Comparison of ENCODE assay signal across 17 mouse cellular contexts in genomic region chr8:85533434-85533833, GRCm38 (mm10). TPM values are rescaled to one million over a fixed set of nuclear protein-coding genes. Genes with fewer than 3 reads are reported as not detected.
DNase-seq lines count a peak whose midpoint lies in the region; ATAC-seq and TF ChIP-seq lines count a peak whose summit lies in the region.
"Had no signal": no experiment of that assay in that cellular context is flagged by ENCODE, and none has a peak within 500 bp of the region (broad histone marks: within the 10 kb centered on the region; RNA-seq: fewer than 3 reads in every experiment).

No protein-coding gene starts in this region.

- H3K36me3 ChIP-seq in liver, embryonic 16.5 days (ENCODE audit: control insufficient read depth, insufficient read depth) = peaks cover 17% of the 10 kb centered on the region
- 0 out of 2 replicates have a peak, but pooled peaks cover 6% of the 10 kb centered on the region for H3K36me3 ChIP-seq in liver, embryonic 11.5 days (ENCODE audit: control insufficient read depth, insufficient read depth, low read length)
- peaks cover 21% of the 10 kb centered on the region for H3K36me3 ChIP-seq in heart, embryonic 11.5 days (ENCODE audit: control insufficient read depth, insufficient read depth, low read length)

- peaks cover 11% of the 10 kb centered on the region for H3K4me1 ChIP-seq in liver, embryonic 16.5 days (ENCODE audit: control insufficient read depth, low read depth, low read length)
- no peaks in the 10 kb centered on the region for H3K4me1 ChIP-seq in liver, embryonic 11.5 days (replicated peaks; ENCODE audit: control insufficient read depth, insufficient read depth, low read length)
- H3K4me1 ChIP-seq in heart, embryonic 11.5 days (ENCODE audit: control insufficient read depth, insufficient read depth, low read length) = no peaks in the 10 kb centered on the region
- H3K4me1 ChIP-seq: forebrain, embryonic 15.5 days; heart, embryonic 13.5 days; hindbrain, embryonic 15.5 days had no signal

- intact Hi-C loops in gastrocnemius, adult 2 months (cut with DNase I) = no loop called here

- no peaks in the 10 kb centered on the region for H3K9me3 ChIP-seq in liver, embryonic 16.5 days (replicated peaks; ENCODE audit: control insufficient read depth, low read length)
- no peaks in the 10 kb centered on the region for H3K9me3 ChIP-seq in liver, embryonic 11.5 days (ENCODE audit: control insufficient read depth, low read length)
- H3K9me3 ChIP-seq in heart, embryonic 11.5 days (replicated peaks; ENCODE audit: control insufficient read depth, low read length) = no peaks in the 10 kb centered on the region
- H3K9me3 ChIP-seq: forebrain, embryonic 15.5 days; heart, embryonic 13.5 days; hindbrain, embryonic 15.5 days had no signal

- no peak for TF ChIP-seq CTCF in gastrocnemius, adult 2 months (IDR thresholded peaks at IDR 0.05)

- H3K27me3 ChIP-seq in liver, embryonic 16.5 days (ENCODE audit: control insufficient read depth, insufficient read depth, low read depth, low read length) = no peaks in the 10 kb centered on the region
- no peaks in the 10 kb centered on the region for H3K27me3 ChIP-seq in liver, embryonic 11.5 days (replicated peaks; ENCODE audit: control insufficient read depth, insufficient read depth, low read length)
- no peaks in the 10 kb centered on the region for H3K27me3 ChIP-seq in heart, embryonic 11.5 days (ENCODE audit: control insufficient read depth, insufficient read depth, low read length)
- H3K27me3 ChIP-seq: forebrain, embryonic 15.5 days; heart, embryonic 13.5 days; hindbrain, embryonic 15.5 days had no signal

- H3K27ac ChIP-seq in gastrocnemius, adult 2 months = peak overlapping the region; percentile 46; the same call in 1 of the 2 replicates
- H3K27ac ChIP-seq in liver, embryonic 16.5 days (ENCODE audit: low read length) = peak overlapping the region; percentile 4; the same call in 1 of the 2 replicates
- H3K27ac ChIP-seq in liver, embryonic 11.5 days (ENCODE audit: low read depth, low read length) = no peak overlapping the region
- H3K27ac ChIP-seq in heart, embryonic 11.5 days (ENCODE audit: low read depth, low read length) = no peak overlapping the region
- H3K27ac ChIP-seq: forebrain, embryonic 15.5 days; heart, embryonic 13.5 days; hindbrain, embryonic 15.5 days had no signal

- no peak overlapping the region for H3K9ac ChIP-seq in liver, embryonic 16.5 days (ENCODE audit: low read depth, low read length)
- H3K9ac ChIP-seq in liver, embryonic 11.5 days (ENCODE audit: low read depth, low read length) = no peak overlapping the region
- H3K9ac ChIP-seq in heart, embryonic 11.5 days (ENCODE audit: low read depth, low read length) = no peak overlapping the region
- H3K9ac ChIP-seq: forebrain, embryonic 15.5 days; heart, embryonic 13.5 days; hindbrain, embryonic 15.5 days had no signal

- no peak overlapping the region for H3K4me3 ChIP-seq in gastrocnemius, adult 2 months
- H3K4me3 ChIP-seq in liver, embryonic 16.5 days (ENCODE audit: low read depth, low read length) = no peak overlapping the region
- no peak overlapping the region for H3K4me3 ChIP-seq in liver, embryonic 11.5 days (ENCODE audit: low read depth, low read length)
- no peak overlapping the region for H3K4me3 ChIP-seq in heart, embryonic 11.5 days (ENCODE audit: low read depth, low read length)
- H3K4me3 ChIP-seq: forebrain, embryonic 15.5 days; heart, embryonic 13.5 days; hindbrain, embryonic 15.5 days had no signal

- H3K4me2 ChIP-seq in liver, embryonic 16.5 days (ENCODE audit: low read depth, low read length) = no peak overlapping the region
- no peak overlapping the region for H3K4me2 ChIP-seq in liver, embryonic 11.5 days
- no peak overlapping the region for H3K4me2 ChIP-seq in heart, embryonic 11.5 days
- H3K4me2 ChIP-seq: forebrain, embryonic 15.5 days; heart, embryonic 13.5 days; hindbrain, embryonic 15.5 days had no signal

- no peak for DNase-seq in gastrocnemius, adult 2 months
- no peak for DNase-seq in gastrocnemius, adult 8-10 months (ENCODE audit: low spot score in 2 of 2)
- no peak for DNase-seq in liver, embryonic 11.5 days (ENCODE audit: low spot score)
- peak; percentile 18 for DNase-seq in lung, postnatal 25 days (ENCODE audit: low spot score)
- DNase-seq in lung, postnatal 4 days = no peak
- DNase-seq: adrenal gland, adult 2 months; adrenal gland, postnatal 25 days; cerebellum, adult 18-20 months; cerebellum, adult 9-11 months; cerebellum, postnatal 36 days; gastrocnemius, postnatal 25 days; heart, postnatal 36 days had no signal

- ATAC-seq in liver, embryonic 16.5 days (ENCODE audit: low read depth) = 0 out of 2 replicates have a peak, but pooled peaks have one; percentile 25
- ATAC-seq in liver, embryonic 11.5 days (replicated peaks; ENCODE audit: low FRiP score) = no peak
- no peak for ATAC-seq in heart, embryonic 11.5 days (replicated peaks; ENCODE audit: insufficient number of reproducible peaks, low FRiP score, low TSS enrichment)
- ATAC-seq: forebrain, embryonic 15.5 days had no signal

- 61% methylated on average over 2 of the region's 2 CpGs for WGBS in liver, embryonic 16.5 days (ENCODE audit: insufficient replicate concordance)
- WGBS in liver, embryonic 11.5 days = 81% methylated on average over 2 of the region's 2 CpGs
- 91% methylated on average over 2 of the region's 2 CpGs for WGBS in heart, embryonic 11.5 days (ENCODE audit: insufficient replicate concordance)

RNA-seq across cellular contexts. Expression of gene Dnaja2, which starts 21.7 kb away (rescaled TPM):
- 100 to 1,000 TPM; 204 to 232 TPM for total RNA-seq in gastrocnemius, adult 2 months (2021)
- 100 to 1,000 TPM; 185 to 251 (median 205) TPM for total RNA-seq in gastrocnemius, adult 8-10 months (2022)
- polyA plus RNA-seq in liver, embryonic 16.5 days (2015; fragmentation: Nextera tagmentation; extraction: Ambion mirVana) = 63.5 and 65.7 TPM in 2 replicates
- polyA plus RNA-seq in liver, embryonic 11.5 days (2014; fragmentation: Nextera tagmentation; extraction: Ambion mirVana) = 163 and 175 TPM in 2 replicates
- polyA plus RNA-seq in heart, embryonic 11.5 days (2014; fragmentation: Nextera tagmentation; extraction: Ambion mirVana) = 142 and 161 TPM in 2 replicates

RNA-seq across cellular contexts. Expression of gene Gpt2, which starts 41.1 kb away (rescaled TPM):
- total RNA-seq in gastrocnemius, adult 2 months (2021) = 100 to 1,000 TPM; 203 to 433 TPM
- 100 to 1,000 TPM; 252 to 313 (median 291) TPM for total RNA-seq in gastrocnemius, adult 8-10 months (2022)
- 23.8 and 27.1 TPM in 2 replicates for polyA plus RNA-seq in liver, embryonic 16.5 days (2015; fragmentation: Nextera tagmentation; extraction: Ambion mirVana)
- polyA plus RNA-seq in liver, embryonic 11.5 days (2014; fragmentation: Nextera tagmentation; extraction: Ambion mirVana) = 25.7 and 27.0 TPM in 2 replicates
- polyA plus RNA-seq in heart, embryonic 11.5 days (2014; fragmentation: Nextera tagmentation; extraction: Ambion mirVana) = 13.6 and 13.9 TPM in 2 replicates

Comparison
In these comparisons a context has a peak if more than half of its experiments do, and no peak if none do; other contexts are left out.
1. H3K27ac ChIP-seq: peak in gastrocnemius, adult 2 months (single experiment) and liver, embryonic 16.5 days (single experiment); none in liver, embryonic 11.5 days (single experiment) and heart, embryonic 11.5 days (single experiment).